Mouse (Mus musculus): Measurements from ENCODE around the gene Fam20b. TPM values are rescaled to one million over a fixed set of nuclear protein-coding genes. Genes with fewer than 3 reads are reported as not detected.

The Fam20b gene
- polyA plus RNA-seq (2012; rRNA removed), result 32.0 and 35.0 TPM in 2 replicates

GRCm38 (mm10) chr1:156718950-156719805 lies at the start of gene Fam20b:
TSS of gene Fam20b (minus strand) at chr1:156719086.

GRCm38 (mm10) chr1:156674195-156675000 lies 44.5 kb downstream of the Fam20b start, which contains the start of gene Tor3a:
TSS of gene Tor3a (minus strand) at chr1:156674356.

Other genes starting within 250 kb of the Fam20b start
- gene Soat1, start 244.8 kb downstream of the Fam20b start, polyA plus RNA-seq (2012; rRNA removed), result 23.0 and 25.7 TPM in 2 replicates
- 17.1 and 17.4 TPM in 2 replicates for gene Gm10031, start 195.1 kb downstream of the Fam20b start, polyA plus RNA-seq (2012; rRNA removed)
- 5.3 TPM in 2 replicates for gene Abl2, start 160.3 kb downstream of the Fam20b start, polyA plus RNA-seq (2012; rRNA removed)
- gene Tor3a, start 44.7 kb downstream of the Fam20b start, polyA plus RNA-seq (2012; rRNA removed), result 83.1 and 112 TPM in 2 replicates
- 1.0 and 1.2 TPM in 2 replicates for gene Angptl1, start 119.5 kb upstream of the Fam20b start, polyA plus RNA-seq (2012; rRNA removed)
- 12.8 and 12.9 TPM in 2 replicates for gene Ralgps2, start 220.5 kb upstream of the Fam20b start, polyA plus RNA-seq (2012; rRNA removed)

All from colon, adult 2 months (tissue).